Mouse (Mus musculus): ENCODE measurements around the gene Lrrn2.
"Not testable (repeated sequence)": the region's sequence is repeated elsewhere in the genome, so short reads cannot be mapped to it uniquely, and the experiment has no call there.

Gene Lrrn2

DNA sequence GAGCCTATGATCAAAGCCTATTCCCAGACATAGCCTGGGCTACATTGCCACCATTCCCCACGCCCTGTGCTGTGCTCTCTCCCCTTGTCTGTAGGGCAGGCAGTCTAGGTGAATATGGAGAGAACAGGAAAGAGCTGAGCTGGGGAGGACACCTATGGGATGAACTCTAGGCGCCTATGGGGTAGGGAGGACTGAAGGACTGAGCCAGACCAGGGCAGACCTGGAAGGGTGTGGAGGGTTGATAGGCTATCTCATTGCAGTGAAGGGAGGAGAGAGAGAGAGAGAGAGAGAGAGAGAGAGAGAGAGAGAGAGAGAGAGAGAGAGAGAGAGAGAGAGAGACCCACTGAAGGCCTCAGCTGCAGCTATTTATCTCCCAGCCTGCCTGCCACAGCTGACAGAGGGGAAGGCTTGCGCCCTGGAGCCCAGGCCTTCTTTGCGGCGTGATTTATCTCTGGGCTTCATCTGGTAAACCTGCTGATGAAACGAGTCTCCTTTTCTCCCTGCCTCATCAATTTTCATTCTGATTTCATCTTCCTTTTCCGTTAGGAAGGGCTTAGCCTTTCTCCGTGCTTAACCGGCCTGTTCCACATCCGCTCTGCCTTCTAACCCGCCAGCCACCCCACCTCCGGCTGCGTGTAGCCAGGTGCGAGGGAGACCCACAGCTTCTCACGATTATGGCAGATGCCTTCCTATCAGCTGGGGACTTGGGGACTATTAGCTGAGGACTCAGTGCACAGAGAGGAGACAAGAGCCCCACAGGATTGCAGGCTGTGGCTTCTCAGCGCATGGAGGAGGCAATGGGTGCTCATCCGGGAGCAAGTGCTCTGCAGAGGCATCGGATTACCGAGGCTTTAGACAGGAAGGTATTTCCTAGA, 48.2 kb downstream of the Lrrn2 start:
- DNase-seq (ENCODE audit: extremely low read depth, insufficient read length, low spot score) = no peak

DNA sequence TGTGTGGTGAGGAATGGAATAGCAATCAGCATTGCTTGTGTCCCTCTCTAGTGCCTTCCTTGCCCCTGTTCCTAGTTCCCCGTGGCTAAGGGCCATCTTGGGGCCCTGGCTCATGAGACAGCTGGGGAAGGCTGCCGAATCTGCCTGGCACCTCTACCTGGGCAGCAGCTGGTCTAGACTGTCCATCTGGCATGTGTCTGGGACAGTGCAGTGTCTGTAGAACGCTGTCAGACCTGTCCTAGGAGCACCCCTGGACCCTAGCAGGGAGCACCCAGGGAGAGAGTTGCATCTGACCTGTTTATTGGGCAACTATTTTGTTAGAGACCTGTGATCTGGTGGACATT, 48.8 kb downstream of the Lrrn2 start:
- DNase-seq (ENCODE audit: extremely low read depth, insufficient read length, low spot score) = no peak

DNA sequence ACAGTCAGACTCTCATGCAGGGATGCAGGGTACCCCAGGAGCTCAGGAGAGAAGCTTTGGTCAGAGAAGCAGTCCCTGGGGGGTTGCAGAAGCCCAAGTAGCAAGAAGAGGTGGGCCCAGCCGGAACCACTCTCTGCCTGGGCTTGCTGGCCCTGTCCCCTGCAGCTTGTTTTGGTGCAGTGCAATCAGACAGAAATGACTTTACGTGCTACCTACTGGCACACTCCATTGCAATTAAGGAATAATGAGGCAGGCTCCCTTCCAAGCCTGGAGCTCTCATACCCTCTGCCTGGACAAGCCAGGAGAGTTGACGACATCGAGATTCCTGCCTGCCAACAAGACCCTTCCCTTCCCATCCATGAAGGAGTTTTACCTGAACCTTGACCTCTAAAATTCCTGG, 50.2 kb downstream of the Lrrn2 start:
- DNase-seq (ENCODE audit: extremely low read depth, insufficient read length, low spot score) = no peak

DNA sequence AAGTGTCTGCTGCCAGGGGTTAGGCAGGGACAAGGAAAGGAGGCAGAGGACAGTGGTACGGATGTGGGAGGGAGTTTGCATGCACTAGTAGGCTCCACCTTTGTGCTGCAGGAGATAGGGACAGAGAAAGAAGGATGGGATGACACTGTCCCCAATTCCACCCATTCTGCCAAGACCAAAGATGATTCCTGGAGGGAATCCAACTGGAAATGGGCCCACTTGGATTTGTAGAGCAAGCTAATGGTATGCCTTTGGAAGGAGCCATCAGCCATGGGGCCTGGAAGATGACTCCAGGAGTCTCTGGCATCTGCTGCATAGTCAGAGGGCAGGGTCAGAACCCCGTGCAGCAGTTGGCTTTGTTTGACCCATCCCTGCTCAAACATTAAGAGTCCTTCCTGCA, 52.3 kb downstream of the Lrrn2 start:
- no peak for DNase-seq (ENCODE audit: extremely low read depth, insufficient read length, low spot score)

DNA sequence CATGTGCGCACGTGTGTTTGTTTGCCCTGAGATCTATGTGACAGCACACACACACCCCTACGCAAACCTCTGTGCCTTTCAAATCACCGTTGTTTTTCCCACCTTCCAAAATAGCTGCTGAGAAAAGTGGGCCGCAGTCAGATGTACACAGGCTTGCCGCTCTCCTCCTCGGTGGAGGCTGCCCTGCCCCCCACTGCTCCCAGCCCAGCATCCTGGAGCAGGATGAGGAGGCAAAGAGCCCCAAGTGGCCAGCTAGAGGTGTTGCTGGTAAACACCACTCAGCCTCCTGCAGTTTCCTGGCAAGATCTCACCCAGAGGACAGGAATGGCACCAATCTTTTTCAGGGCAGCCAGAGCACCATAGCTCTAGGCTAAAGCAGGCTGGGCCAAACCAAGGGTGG, 54.8 kb downstream of the Lrrn2 start:
- no peak for DNase-seq (ENCODE audit: extremely low read depth, insufficient read length, low spot score)

DNA sequence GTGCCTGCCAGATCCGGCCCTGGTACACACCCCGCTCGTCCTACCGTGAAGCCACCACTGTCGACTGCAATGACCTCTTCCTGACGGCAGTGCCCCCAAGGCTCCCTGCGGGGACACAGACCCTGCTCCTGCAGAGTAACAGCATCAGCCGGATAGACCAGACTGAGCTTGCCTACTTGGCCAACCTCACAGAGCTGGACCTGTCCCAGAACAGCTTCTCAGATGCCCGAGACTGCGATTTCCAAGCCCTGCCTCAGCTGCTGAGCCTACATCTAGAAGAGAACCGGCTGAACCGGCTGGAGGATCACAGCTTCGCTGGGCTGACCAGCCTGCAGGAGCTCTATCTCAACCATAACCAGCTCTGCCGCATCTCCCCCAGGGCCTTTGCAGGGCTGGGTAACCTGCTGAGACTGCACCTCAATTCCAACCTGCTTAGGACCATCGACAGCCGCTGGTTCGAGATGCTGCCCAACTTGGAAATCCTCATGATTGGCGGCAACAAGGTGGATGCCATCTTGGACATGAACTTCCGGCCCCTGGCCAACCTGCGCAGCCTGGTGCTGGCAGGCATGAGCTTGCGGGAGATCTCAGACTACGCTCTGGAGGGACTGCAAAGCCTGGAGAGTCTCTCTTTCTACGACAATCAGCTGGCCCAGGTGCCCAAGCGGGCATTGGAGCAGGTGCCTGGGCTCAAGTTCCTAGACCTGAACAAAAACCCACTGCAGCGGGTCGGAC, 57.4 kb downstream of the Lrrn2 start:
- no peak for DNase-seq (ENCODE audit: extremely low read depth, insufficient read length, low spot score)

DNA sequence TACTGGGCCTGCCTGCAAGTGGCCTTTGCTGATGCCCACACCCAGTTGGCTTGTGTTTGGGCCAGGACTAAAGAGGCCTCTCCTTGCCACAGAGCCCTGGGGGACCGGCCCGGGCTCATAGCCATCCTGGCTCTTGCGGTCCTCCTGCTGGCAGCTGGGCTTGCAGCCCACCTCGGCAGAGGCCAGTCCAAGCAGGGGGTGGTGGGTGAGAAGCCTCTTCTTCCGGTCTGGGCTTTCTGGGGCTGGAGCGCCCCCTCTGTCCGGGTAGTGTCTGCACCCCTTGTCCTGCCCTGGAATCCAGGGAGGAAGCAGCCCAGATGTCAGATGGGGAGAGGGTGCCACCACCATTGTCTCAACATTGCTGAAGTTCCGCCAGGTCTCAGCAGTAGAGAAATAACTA, 58.9 kb downstream of the Lrrn2 start:
- no peak for DNase-seq (ENCODE audit: extremely low read depth, insufficient read length, low spot score)

DNA sequence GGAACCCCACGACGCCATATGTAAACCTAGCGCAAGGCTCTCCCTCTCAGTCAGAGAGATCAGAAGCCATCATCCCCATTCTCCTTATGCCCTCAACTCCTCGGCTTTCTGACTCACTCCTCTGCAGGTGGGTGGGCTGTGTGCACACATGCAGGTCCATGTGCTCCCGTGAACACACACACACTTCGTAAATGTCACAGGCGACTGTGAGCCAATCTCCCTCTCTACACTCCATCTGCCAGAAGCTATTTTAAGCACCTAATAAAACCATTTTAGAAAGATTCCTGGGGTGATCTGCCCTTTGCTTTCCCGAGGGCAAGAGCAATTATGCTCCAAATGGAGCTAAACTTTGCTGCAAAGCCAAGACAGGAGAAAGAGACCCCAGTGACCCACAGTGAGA, 65.8 kb downstream of the Lrrn2 start:
- DNase-seq (ENCODE audit: extremely low read depth, insufficient read length, low spot score) = no peak

DNA sequence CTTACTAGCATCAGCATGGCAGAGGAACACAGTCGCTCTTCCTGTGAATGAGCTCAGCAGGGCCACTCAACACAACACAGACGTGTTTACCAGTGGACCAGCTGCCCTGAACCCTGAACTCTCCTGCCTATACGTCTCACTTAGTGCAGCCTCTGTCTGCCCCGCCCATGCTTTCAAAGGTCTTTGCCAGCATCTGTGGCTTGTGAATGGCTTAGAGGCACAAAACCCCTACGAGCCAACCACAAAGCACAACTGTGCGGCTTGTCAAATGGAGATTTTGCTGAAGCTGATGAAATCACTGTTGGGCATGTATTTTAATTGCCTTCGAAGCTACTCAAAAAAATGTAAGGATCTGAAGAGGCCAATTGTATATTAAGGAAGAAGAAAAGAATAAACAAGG, 67.7 kb downstream of the Lrrn2 start:
- DNase-seq (ENCODE audit: extremely low read depth, insufficient read length, low spot score) = no peak

DNA sequence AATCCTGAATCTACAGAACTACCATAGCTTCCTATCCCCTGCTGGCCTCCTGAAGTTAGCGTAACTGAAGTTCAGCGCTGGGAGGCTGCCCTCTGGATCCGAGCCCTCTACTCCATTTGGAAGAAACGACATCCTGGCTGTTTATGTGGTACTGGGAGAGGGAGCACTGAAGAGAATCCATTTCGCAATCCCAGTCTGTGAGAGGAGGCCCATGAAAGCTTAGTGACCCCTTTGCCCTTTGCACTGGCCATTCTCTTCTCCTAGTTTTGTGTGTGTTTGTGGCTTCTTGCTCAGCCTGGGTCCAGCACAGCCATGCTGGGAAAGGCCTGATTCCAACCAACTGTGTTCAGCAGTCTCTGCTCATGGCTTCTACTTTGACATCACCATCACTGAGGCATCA, 76.7 kb downstream of the Lrrn2 start:
- DNase-seq (ENCODE audit: extremely low read depth, insufficient read length, low spot score) = no peak

DNA sequence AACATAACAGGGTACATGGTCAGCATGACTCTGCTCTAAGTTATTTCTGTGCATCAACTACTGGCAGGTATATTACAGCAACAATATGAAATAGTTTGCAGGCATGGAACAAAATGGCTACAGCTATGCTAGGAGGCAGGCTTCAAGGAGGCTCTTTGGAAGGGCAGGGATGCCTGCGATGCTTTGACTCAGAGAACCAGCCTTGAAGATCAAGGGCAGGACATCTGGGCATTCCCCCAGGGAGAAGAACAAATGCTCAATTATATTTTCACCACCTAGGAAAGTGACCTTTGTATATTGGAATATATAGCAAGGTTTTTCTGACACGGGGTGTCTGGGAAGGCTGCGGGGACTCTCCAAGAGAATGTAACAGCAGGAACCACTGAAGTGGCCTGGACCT, 81.7 kb downstream of the Lrrn2 start:
- DNase-seq (ENCODE audit: extremely low read depth, insufficient read length, low spot score) = no peak

DNA sequence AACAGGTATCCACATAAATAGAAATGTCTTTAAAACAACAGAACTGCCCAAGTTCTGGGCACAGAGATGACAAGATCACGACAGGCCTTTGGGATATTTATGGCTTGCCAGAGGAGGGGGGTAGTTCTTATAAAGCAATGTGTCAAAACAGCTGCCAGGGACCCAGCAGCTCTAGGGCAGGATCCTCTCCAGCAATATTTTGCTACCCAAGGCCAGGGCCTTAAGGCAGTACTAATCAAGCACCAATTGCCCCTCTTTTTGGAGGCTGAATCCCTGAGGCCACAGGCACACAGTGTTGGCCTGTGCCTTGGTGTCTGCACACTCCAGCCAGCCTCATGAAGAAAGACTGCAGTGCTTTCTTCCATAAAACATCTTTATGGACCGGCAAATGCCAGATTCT, 84.0 kb downstream of the Lrrn2 start:
- no peak for DNase-seq (ENCODE audit: extremely low read depth, insufficient read length, low spot score)

DNA sequence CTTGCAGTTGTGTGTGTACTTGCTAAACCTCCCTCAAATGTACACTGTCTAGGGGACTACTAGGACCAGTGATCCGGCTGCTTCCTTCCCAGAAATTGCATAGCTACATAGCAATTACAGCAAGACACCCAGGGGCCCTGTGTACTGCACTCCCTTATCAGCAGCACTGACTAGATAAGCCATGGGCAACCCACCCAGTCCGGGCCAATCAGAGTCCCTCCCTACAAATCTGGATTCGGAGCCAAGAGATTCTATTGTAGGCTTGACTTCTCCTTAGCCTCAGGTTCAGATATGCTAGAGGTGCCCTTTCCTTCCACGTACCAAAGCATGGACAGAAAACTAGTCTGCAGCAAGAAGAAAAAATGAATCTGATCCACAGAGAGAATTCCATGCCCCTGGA, 84.6 kb downstream of the Lrrn2 start:
- no peak for DNase-seq (ENCODE audit: extremely low read depth, insufficient read length, low spot score)

DNA sequence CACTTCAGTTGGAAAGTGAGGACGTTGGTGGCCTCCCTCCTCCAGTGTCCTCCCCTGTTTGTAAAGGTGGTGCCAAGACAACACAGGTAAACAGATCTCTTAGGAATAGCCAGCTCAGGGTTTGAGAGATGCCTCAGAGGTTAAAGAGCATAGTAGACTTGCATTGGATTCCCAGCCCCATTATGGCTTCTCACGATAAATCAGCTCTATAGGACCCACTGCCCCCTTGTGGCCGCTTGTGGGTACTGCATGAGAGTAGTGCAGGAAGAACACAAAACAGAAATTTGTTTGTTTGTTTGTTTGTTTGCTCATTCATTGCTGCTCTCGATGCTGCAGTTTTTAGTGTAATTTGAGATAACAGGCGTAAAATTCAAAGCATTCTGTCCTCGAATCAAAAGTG, 88.6 kb downstream of the Lrrn2 start:
- no peak for DNase-seq (ENCODE audit: extremely low read depth, insufficient read length, low spot score)

DNA sequence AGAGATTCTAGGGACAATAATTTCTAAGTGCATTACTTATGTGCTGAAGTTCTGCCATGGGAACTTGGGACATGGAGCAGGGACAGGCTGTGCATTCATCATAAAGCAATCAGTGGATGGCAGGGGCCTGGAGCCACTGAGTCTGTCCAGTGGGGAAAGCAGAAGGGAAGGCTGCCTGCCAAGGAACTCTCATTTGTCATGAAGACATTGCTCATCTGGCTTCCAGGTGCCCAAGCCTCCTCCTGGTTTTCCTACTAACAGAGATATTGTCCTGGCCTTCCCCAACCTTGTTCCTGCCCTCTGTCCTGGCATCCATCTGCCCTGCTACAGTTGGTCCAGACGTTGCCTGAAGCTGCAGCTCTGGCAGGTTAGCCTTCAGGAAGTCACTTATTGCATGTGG, 97.3 kb downstream of the Lrrn2 start:
- no peak for DNase-seq (ENCODE audit: extremely low read depth, insufficient read length, low spot score)

DNA sequence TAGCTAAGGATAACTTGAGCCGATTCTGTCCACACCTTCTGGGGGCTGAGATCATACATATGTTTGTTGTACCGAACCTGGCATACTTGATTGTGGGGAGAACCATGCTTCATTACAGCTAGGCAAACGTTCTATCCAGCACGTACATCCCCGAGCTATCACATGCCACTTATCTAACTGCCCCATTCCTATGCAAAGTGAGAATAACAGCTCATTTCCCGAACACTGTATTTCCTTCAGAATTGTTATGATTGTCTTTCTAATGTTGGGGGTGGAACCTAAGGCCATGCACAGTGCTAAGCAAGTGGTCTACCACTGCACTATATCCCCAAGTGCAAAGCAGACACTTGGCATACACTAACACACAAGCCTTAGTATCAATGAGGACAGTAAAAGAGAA, 101.2 kb downstream of the Lrrn2 start:
- no peak for DNase-seq (ENCODE audit: extremely low read depth, insufficient read length, low spot score)

DNA sequence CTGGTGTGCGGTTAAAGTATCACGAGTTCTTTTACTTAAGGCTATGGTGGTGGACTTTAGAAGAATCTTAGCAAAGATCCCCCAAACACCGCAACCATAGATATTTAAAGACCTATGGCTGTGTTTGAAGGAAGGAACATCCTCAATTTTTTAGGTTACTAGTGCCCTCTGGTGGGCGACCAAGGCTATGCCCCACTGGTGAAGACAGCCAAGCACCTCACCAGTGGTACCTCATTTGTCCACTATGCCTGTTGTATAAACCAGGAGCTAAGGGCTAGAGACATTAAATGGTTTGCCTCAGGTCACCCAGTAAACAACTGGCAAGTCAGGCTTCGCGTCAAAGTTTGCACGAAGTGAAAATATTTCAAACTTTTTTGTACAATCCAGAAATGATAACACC, 102.7 kb downstream of the Lrrn2 start:
- no peak for DNase-seq (ENCODE audit: extremely low read depth, insufficient read length, low spot score)

DNA sequence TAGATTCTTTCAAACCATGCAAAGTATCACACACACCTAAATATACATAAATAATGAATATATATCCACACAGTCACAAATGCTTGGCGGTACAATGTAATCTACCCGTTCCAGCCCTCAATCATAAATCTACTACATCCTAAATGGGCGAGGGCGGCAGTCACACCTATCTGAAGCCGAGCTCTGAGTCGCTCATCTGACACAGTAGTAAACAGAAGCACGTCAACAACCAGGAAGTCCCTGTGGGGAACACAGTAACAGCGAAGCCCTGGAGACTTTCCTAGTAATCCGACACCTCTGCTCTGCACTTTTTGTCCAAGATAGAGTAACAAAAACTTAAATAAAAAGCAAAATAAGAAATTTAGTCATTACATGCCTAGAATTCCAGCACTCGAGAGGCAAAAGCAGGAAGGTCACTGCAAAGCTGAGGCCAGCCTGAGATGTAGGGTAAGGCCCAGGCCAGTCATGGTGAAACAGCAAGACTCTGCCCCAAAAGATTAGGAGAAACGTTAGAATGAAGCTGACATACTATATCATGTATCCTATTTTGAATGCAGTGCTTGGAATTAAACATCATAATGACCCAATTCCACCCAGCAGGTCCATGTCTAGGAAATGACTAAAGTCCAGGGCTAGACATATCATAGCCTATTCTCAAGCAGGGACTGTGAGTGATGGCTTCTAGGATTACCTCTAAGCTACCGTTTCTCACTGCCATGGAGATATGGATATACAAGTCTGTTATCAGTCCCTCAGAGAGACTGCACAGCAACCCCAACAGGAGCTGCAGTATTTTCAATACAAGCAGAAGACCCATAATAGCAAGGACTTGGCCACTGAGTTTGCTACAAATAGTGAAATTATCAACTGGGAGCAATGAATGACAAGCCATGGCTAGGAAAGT, 108.7 kb downstream of the Lrrn2 start:
- DNase-seq (ENCODE audit: extremely low read depth, insufficient read length, low spot score) = not testable (repeated sequence)
